ENCODE assay signal across 8 mouse cellular contexts in the genomic region with DNA sequence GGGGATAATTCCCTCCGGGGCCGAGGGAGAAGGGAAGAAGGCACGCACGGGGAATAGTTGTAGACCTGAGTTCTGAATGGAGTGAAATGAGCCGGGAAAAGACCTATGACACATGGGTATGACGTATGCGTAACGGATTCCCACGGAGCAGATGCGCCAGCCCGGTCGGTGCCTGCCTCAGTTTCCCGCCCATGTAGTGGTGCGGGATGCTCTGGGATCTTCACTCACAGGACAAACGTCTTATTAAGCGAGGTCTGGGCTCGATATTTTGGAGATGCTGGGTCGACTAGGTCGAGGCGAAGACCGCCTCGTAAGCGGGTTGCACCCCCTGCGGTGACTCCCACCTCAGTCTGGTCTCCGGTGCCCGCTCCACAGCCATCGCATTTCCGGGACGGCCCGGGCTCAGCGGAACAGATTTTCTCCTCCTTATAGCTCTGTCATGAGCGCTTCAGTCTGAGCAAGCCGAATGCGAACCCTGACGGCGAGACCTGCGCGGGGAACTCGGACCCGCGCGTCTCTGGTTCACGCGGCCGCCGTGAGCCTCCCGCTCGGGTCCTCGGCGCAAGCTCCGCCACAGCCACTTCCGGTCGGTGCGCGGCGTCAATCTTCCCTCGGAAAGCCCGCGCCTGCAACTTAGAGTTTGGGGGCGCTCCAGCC. TPM values are rescaled to one million over a fixed set of nuclear protein-coding genes. Genes with fewer than 3 reads are reported as not detected.
DNase-seq lines count a peak whose midpoint lies in the region; ATAC-seq and TF ChIP-seq lines count a peak whose summit lies in the region.

A gene (minus strand): TSS at position 581 of the 657 bp plus-strand sequence.

- H3K36me3 ChIP-seq in CH12.LX (replicated peaks in 1 of 2; ENCODE audit: control insufficient read depth in 1 of 2, insufficient read depth in 1 of 2, low read length in 1 of 2), result peaks cover 11 to 25% of the 10 kb centered on the region in 2 experiments
- H3K36me3 ChIP-seq in forebrain, embryonic 11.5 days (ENCODE audit: control insufficient read depth, insufficient read depth, low read length), result peaks cover 3% of the 10 kb centered on the region; the same call in 1 of the 2 replicates
- peaks cover 36% of the 10 kb centered on the region for H3K36me3 ChIP-seq in heart, embryonic 14.5 days (ENCODE audit: control insufficient read depth, insufficient read depth, low read length)
- peaks cover 6% of the 10 kb centered on the region for H3K36me3 ChIP-seq in stomach, postnatal 0 days (ENCODE audit: control insufficient read depth, insufficient read depth, low read length)

- H3K9me3 ChIP-seq in CH12.LX (replicated peaks; ENCODE audit: low read length), result no peaks in the 10 kb centered on the region
- no peaks in the 10 kb centered on the region for H3K9me3 ChIP-seq in forebrain, embryonic 11.5 days (ENCODE audit: control insufficient read depth, low read length)
- H3K9me3 ChIP-seq in heart, embryonic 14.5 days (ENCODE audit: control insufficient read depth, low read length), result no peaks in the 10 kb centered on the region
- no peaks in the 10 kb centered on the region for H3K9me3 ChIP-seq in stomach, postnatal 0 days (ENCODE audit: control insufficient read depth, low read length)

- peaks cover 3 to 46% of the 10 kb centered on the region in 2 experiments for H3K4me1 ChIP-seq in CH12.LX (ENCODE audit: control insufficient read depth in 1 of 2, insufficient read depth in 2 of 2)
- peaks cover 12% of the 10 kb centered on the region for H3K4me1 ChIP-seq in forebrain, embryonic 11.5 days (replicated peaks; ENCODE audit: control insufficient read depth, insufficient read depth, low read length)
- peaks cover 0 to 22% of the 10 kb centered on the region in 2 experiments; a peak in 2 of 4 replicates for H3K4me1 ChIP-seq in heart, embryonic 14.5 days (ENCODE audit: control insufficient read depth in 2 of 2, insufficient read depth in 2 of 2, low read length in 2 of 2)
- H3K4me1 ChIP-seq in stomach, postnatal 0 days (replicated peaks; ENCODE audit: control insufficient read depth, insufficient read depth), result no peaks in the 10 kb centered on the region; the same call in 1 of the 2 replicates

- peak within 1 kb of the TSS; percentile 53 for H3K27ac ChIP-seq in CH12.LX (ENCODE audit: insufficient read depth, low read depth)
- H3K27ac ChIP-seq in forebrain, embryonic 11.5 days (ENCODE audit: low read depth, low read length), result peak within 1 kb of the TSS; percentile 64
- H3K27ac ChIP-seq in heart, embryonic 14.5 days (replicated peaks in 1 of 2; ENCODE audit: control insufficient read depth in 1 of 2, insufficient read depth in 1 of 2, low read depth in 2 of 2, low read length in 2 of 2), result peak within 1 kb of the TSS; percentile 77 to 84
- H3K27ac ChIP-seq in stomach, postnatal 0 days (replicated peaks), result peak within 1 kb of the TSS; percentile 91

- H3K4me2 ChIP-seq in CH12.LX (ENCODE audit: insufficient read depth, low read depth, poor library complexity, severe bottlenecking), result peak within 1 kb of the TSS; percentile 90
- peak within 1 kb of the TSS; percentile 92 for H3K4me2 ChIP-seq in forebrain, embryonic 11.5 days (ENCODE audit: low read depth, low read length, severe bottlenecking)
- peak within 1 kb of the TSS; percentile 91 for H3K4me2 ChIP-seq in heart, embryonic 14.5 days (ENCODE audit: low read length)
- H3K4me2 ChIP-seq in stomach, postnatal 0 days (replicated peaks; ENCODE audit: low read depth), result peak within 1 kb of the TSS; percentile 79

- DNase-seq in CH12.LX (ENCODE audit: extremely low read depth), result peak; percentile 61
- DNase-seq in c-Kit-positive CD71-positive TER-119-positive erythroid progenitor cells, embryonic 14.5 days (ENCODE audit: low spot score), result peak; percentile 40
- DNase-seq in forebrain, embryonic 11.5 days (ENCODE audit: low spot score), result peak; percentile 88
- DNase-seq in kidney, postnatal 10 days, result peak; percentile 92
- DNase-seq in liver, result peak; percentile 84
- DNase-seq in monocyte, adult 2 months (ENCODE audit: low read depth in 1 of 2, low spot score in 2 of 2), result peak; percentile 30 to 70
- DNase-seq in stomach, postnatal 0 days (ENCODE audit: low spot score), result peak; percentile 84

- WGBS in forebrain, embryonic 11.5 days, result under 1% methylated on average over 60 of the region's 60 CpGs
- WGBS in heart, embryonic 14.5 days, result under 1% methylated on average over 60 of the region's 60 CpGs
- WGBS in stomach, postnatal 0 days, result under 1% methylated on average over 59 of the region's 60 CpGs

- no peak for TF ChIP-seq EP300 in CH12.LX (IDR thresholded peaks at IDR 0.05; ENCODE audit: low read length)
- TF ChIP-seq EP300 in stomach, postnatal 0 days (optimal IDR thresholded peaks at IDR 0.05), result no peak

- TF ChIP-seq POLR2A in CH12.LX (IDR thresholded peaks at IDR 0.05; ENCODE audit: low read depth, low read length), result peak; percentile 83

- in situ Hi-C loops in CH12.LX (cut with MboI; ENCODE audit: low pct_ligation_motif_present, low pct_unique_long_range_greater_than_20kb, low sequenced_read_pairs), result loop anchor here (10.0 kb wide), 1 partner anchor 221 kb away; no protein-coding TSS in a partner anchor

- dilution Hi-C loops in CH12.LX (cut with MboI; ENCODE audit: extremely low pct_ligation_motif_present, extremely low pct_unique_long_range_greater_than_20kb, low sequenced_read_pairs), result no loop called here

- peak within 1 kb of the TSS; percentile 82 to 99 (median 94) for H3K4me3 ChIP-seq in CH12.LX (replicated peaks in 1 of 3; ENCODE audit: low read depth in 2 of 3, low read length in 2 of 3, poor library complexity in 1 of 3)
- peak within 1 kb of the TSS; percentile 86 for H3K4me3 ChIP-seq in forebrain, embryonic 11.5 days (ENCODE audit: low read depth, low read length)
- H3K4me3 ChIP-seq in heart, embryonic 14.5 days (ENCODE audit: control insufficient read depth in 1 of 2, insufficient read depth in 1 of 2, low read depth in 1 of 2, low read length in 2 of 2), result peak within 1 kb of the TSS; percentile 91 to 98
- peak within 1 kb of the TSS; percentile 84 for H3K4me3 ChIP-seq in stomach, postnatal 0 days (ENCODE audit: low read depth, low read length)

- no peak for TF ChIP-seq RAD21 in CH12.LX (IDR thresholded peaks at IDR 0.05; ENCODE audit: low read depth, low read length)

- H3K27me3 ChIP-seq in CH12.LX (replicated peaks), result no peaks in the 10 kb centered on the region
- no peaks in the 10 kb centered on the region for H3K27me3 ChIP-seq in forebrain, embryonic 11.5 days (ENCODE audit: control insufficient read depth, insufficient read depth, low read length)
- H3K27me3 ChIP-seq in heart, embryonic 14.5 days (ENCODE audit: control insufficient read depth, insufficient read depth, low read length), result no peaks in the 10 kb centered on the region
- no peaks in the 10 kb centered on the region for H3K27me3 ChIP-seq in stomach, postnatal 0 days (ENCODE audit: control insufficient read depth, insufficient read depth, low read length)

- peaks cover 57% of the 10 kb centered on the region for H3K79me2 ChIP-seq in CH12.LX (replicated peaks; ENCODE audit: control insufficient read depth, extremely low read depth, insufficient read depth, poor library complexity, severe bottlenecking)

- no peak for TF ChIP-seq CTCF in CH12.LX (conservative IDR thresholded peaks at IDR 0.05 in 1 of 2, IDR thresholded peaks at IDR 0.05 in 1 of 2; ENCODE audit: low read depth in 2 of 2, low read length in 2 of 2)
- TF ChIP-seq CTCF in stomach, postnatal 0 days (IDR thresholded peaks at IDR 0.05; ENCODE audit: low read depth), result no peak; the same call in 1 of the 2 replicates

- ATAC-seq in forebrain, embryonic 11.5 days (replicated peaks; ENCODE audit: low FRiP score), result peak; percentile 85
- ATAC-seq in heart, embryonic 14.5 days (ENCODE audit: insufficient number of reproducible peaks, insufficient read depth, low FRiP score, low read depth), result peak; percentile 70; the same call in 1 of the 2 replicates
- peak; percentile 80 for ATAC-seq in stomach, postnatal 0 days (ENCODE audit: low FRiP score, low TSS enrichment)

- H3K9ac ChIP-seq in CH12.LX (ENCODE audit: insufficient read depth, low read depth), result peak within 1 kb of the TSS; percentile 59
- peak within 1 kb of the TSS; percentile 84 for H3K9ac ChIP-seq in forebrain, embryonic 11.5 days (ENCODE audit: low read length)
- H3K9ac ChIP-seq in heart, embryonic 14.5 days (ENCODE audit: low read length), result peak within 1 kb of the TSS; percentile 91
- H3K9ac ChIP-seq in stomach, postnatal 0 days (ENCODE audit: low read length), result peak within 1 kb of the TSS; percentile 83

TF ChIP-seq in CH12.LX, 34 proteins besides CTCF, POLR2A, EP300 and RAD21 (continues in another document):
- TF ChIP-seq PAX5 (IDR thresholded peaks at IDR 0.05; ENCODE audit: low read length), result no peak
- no peak for TF ChIP-seq TBP (conservative IDR thresholded peaks at IDR 0.05; ENCODE audit: low read depth, low read length)
- no peak for TF ChIP-seq JUND (conservative IDR thresholded peaks at IDR 0.05; ENCODE audit: low read depth, low read length)
- TF ChIP-seq IRF4 (IDR thresholded peaks at IDR 0.05; ENCODE audit: low read depth, low read length), result no peak
- TF ChIP-seq ETS1 (conservative IDR thresholded peaks at IDR 0.05; ENCODE audit: low read depth, low read length), result no peak
- no peak for TF ChIP-seq BHLHE40 (IDR thresholded peaks at IDR 0.05; ENCODE audit: low read depth, low read length)
- TF ChIP-seq NELFE (IDR thresholded peaks at IDR 0.05; ENCODE audit: low read depth, low read length), result peak; percentile 71
- peak; percentile 74 for TF ChIP-seq NRF1 (IDR thresholded peaks at IDR 0.05; ENCODE audit: low read depth, low read length)
- no peak; the same call in 1 of the 2 replicates for TF ChIP-seq RCOR1 (conservative IDR thresholded peaks at IDR 0.05; ENCODE audit: low read depth, low read length)
- no peak; the same call in 1 of the 2 replicates for TF ChIP-seq MYC (IDR thresholded peaks at IDR 0.05; ENCODE audit: low read depth, low read length)
- TF ChIP-seq MAX (IDR thresholded peaks at IDR 0.05; ENCODE audit: low read length), result 0 out of 2 replicates have a peak, but pooled peaks have one; percentile 31
- TF ChIP-seq KAT2A (IDR thresholded peaks at IDR 0.05; ENCODE audit: insufficient replicate concordance, low read length), result no peak
- peak; percentile 58; the same call in 1 of the 2 replicates for TF ChIP-seq MXI1 (IDR thresholded peaks at IDR 0.05; ENCODE audit: low read depth, low read length)
- peak; percentile 86 for TF ChIP-seq ZMIZ1 (IDR thresholded peaks at IDR 0.05; ENCODE audit: low read depth, low read length)
- peak; percentile 47; the same call in 1 of the 2 replicates for TF ChIP-seq UBTF (IDR thresholded peaks at IDR 0.05; ENCODE audit: low read depth, low read length)

RNA-seq across cellular contexts. Expression of the gene that starts here (rescaled TPM):
- total RNA-seq in CH12.LX (2012; rRNA removed), result 88.6 and 101 TPM in 2 replicates
- 143 and 152 TPM in 2 replicates for total RNA-seq in CH12.LX (2014; rRNA removed)
- 101 and 108 TPM in 2 replicates for polyA plus RNA-seq in CH12.LX (2012; ENCODE audit: insufficient read length, low read depth)
- polyA plus RNA-seq in forebrain, embryonic 11.5 days (2014; fragmentation: Nextera tagmentation; extraction: Ambion mirVana), result 117 and 126 TPM in 2 replicates
- polyA plus RNA-seq in heart, embryonic 14.5 days (2014; fragmentation: Nextera tagmentation; extraction: Ambion mirVana), result 63.9 and 67.2 TPM in 2 replicates
- polyA plus RNA-seq in stomach, postnatal 0 days (2015; fragmentation: Nextera tagmentation; extraction: Ambion mirVana), result 49.8 and 50.8 TPM in 2 replicates

Comparison
In these comparisons a context has a peak if more than half of its experiments do, and no peak if none do; other contexts are left out.
1. Peak in every context shown above with its lines: DNase-seq, ATAC-seq, H3K4me3 ChIP-seq and H3K27ac ChIP-seq.
2. DNase-seq: peak in every context shown above with its lines; median percentile 92 in kidney, postnatal 10 days; 88 in forebrain, embryonic 11.5 days; 84 in liver; 84 in stomach, postnatal 0 days; 61 in CH12.LX; 50 in monocyte, adult 2 months; 40 in c-Kit-positive CD71-positive TER-119-positive erythroid progenitor cells, embryonic 14.5 days.